Mouse (Mus musculus): ENCODE results near the gene Kcnn3.

Gene Kcnn3

GRCm38 (mm10) chr3:89569058-89569457, 49.1 kb downstream of the Kcnn3 start:
- DNase-seq, result no peak

DNA sequence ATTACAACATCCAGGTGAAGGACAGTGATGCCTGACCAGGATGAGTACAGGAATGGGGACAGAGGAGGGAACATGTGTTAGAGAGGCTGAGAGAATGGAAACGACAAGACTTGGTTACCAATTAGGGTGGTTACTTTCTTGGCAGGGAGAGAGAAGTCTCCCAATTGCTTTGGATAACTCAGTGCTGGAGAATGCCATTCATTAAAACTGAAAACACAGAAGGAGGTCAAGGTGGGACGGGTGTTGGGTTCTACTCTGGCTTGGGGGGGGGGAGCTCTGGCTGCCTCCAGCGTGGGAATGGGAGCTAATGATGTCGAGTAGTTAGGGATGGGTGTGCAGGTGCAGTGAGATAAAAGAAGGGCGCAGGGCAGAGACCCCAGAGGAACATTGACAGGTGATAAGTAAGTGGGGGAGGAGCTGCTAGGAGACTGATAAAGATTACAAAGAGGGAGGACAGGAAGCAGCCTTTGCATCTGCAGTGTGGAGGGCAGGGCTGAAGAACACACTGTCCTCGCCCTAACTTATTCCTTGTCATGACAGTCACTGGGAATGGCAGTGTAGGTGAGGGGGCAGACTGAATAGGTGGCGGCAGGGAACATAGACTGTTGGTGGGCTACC, 49.9 kb downstream of the Kcnn3 start:
- no peak for DNase-seq

- no peak for DNase-seq
Measured at GRCm38 (mm10) chr3:89570362-89570761, 50.4 kb downstream of the Kcnn3 start.

DNA sequence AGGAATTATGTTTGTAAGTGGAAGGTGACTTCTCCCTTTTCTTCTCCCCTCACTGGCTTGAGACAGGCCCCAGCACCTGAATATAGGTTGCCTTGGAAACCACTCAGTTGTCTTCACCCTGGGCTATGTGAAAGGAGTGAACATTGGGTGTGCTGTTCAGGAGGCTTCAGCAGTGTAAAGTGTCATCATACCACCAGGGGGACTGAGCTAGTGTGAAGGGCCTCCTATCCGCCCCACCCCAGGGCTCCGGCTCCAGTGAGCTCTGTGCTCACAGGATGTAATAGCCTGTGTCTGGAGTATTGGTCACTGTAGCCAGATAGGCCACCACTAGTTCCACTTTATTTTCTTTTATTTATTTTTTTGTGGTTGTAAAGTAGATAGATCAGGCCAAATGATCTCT, 54.3 kb downstream of the Kcnn3 start:
- peak; percentile 32 to 37 for DNase-seq

- DNase-seq, result no peak
Measured at GRCm38 (mm10) chr3:89576381-89576780, 56.4 kb downstream of the Kcnn3 start.

- no peak for DNase-seq
Measured at GRCm38 (mm10) chr3:89577154-89577553, 57.2 kb downstream of the Kcnn3 start.

DNA sequence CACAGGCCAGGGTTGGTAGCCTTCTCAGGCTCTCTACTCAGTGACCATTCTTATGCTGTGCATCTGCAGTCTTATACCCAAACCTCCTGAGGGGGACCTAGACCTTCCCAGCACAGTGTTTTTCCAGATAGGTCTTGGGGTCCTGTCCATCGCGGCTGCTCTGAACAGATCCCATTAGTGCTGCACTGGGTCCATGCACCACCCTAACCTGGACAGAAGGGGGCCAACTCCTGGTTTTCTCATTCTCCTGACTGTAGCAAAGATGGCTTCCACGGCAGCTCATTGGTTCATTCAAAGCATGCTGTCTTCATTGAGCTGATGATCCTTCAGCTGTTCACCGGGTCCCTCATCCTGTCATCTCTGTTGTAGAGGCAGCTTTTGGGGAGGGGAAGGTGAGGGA, 58.1 kb downstream of the Kcnn3 start:
- DNase-seq, result no peak

GRCm38 (mm10) chr3:89578803-89579202, 58.8 kb downstream of the Kcnn3 start:
- no peak for DNase-seq

DNA sequence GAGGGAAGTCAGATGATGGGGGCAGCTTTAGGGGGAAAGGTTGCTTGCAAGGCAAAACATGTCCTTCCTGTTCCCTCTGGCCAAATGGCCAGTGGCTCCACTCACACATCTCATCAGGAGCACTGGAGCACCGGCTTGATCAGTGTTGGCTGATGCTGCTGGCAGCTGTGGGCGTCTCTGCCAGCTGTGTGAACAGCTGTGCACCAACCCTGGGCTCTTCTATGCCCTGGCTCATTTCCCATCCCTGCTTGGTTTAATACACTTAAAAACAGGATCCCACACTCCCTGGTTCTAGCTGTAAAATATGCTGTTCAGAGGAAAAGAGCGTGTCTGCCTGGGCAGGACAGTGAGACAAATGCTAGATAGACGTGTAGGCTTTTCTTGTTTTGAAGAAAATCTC, 64.3 kb downstream of the Kcnn3 start:
- DNase-seq, result no peak

- no peak for DNase-seq
Measured at GRCm38 (mm10) chr3:89588436-89588835, 68.5 kb downstream of the Kcnn3 start.

DNA sequence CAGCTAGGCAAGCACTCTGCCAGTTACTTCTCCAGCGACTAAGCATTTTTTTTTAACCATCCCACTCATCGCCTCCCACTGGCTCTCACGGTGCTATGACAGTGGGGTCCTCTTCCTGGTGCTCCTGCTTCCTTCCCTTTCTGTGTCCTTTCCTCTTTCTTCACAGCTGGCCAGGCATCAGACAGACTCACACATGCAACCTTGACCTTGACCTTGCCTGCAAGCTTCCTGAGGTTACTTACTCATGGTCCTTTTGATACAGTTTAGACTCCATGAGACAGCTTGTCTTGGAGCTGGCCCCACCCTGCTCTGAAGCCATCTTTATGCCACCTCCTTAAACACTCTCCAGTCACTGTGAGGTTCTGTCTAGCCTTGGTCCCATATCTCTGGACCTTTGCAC, 69.4 kb downstream of the Kcnn3 start:
- DNase-seq, result no peak

GRCm38 (mm10) chr3:89590386-89590785, 70.4 kb downstream of the Kcnn3 start:
- no peak for DNase-seq

GRCm38 (mm10) chr3:89591461-89591860, 71.5 kb downstream of the Kcnn3 start:
- DNase-seq, result peak; percentile 70 to 77

DNA sequence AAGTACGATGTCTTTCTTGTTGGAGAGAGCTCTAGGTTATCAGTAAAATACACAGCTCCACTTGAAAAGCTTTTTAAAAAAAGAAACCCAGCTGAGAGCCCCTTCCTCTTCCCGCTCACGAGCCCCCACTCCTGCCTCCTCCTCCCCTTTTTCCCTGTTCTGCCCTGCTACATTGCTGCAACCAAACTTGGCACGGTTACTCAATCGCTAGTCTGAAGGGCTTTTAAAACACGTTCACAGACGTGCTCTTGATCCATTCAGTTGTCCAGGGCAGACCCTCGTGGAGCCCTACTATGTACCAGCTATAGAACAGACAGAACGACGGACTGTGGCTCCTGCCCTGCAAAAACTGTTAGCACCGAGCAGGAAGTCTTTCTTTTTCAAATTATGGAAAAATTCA, 72.8 kb downstream of the Kcnn3 start:
- DNase-seq, result no peak

GRCm38 (mm10) chr3:89593524-89593923, 73.6 kb downstream of the Kcnn3 start:
- no peak for DNase-seq

GRCm38 (mm10) chr3:89598361-89598760, 78.4 kb downstream of the Kcnn3 start:
- DNase-seq, result no peak

DNA sequence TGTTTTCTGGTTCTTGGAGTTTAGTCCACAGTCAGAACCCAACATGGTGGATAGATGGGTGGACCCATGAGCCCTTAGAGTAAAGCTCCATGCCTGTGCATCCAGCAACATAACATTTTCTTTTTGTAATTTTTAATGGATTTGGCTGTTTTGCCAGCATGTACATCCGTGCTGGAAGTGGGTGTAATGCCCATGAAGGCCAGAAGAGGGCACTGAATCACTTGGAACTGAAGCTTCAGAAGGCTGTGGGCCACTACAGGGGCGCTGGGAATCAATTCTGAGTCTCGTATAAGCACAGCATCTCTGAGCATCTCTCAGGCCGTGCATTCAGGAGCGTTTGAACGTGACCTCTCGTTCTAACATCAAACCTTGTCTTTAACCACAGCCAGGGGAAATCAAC, 79.0 kb downstream of the Kcnn3 start:
- no peak for DNase-seq

GRCm38 (mm10) chr3:89601060-89601459, 81.1 kb downstream of the Kcnn3 start:
- no peak for DNase-seq

- DNase-seq, result peak; percentile 33 to 62
Measured at GRCm38 (mm10) chr3:89603300-89603699, 83.3 kb downstream of the Kcnn3 start.

DNA sequence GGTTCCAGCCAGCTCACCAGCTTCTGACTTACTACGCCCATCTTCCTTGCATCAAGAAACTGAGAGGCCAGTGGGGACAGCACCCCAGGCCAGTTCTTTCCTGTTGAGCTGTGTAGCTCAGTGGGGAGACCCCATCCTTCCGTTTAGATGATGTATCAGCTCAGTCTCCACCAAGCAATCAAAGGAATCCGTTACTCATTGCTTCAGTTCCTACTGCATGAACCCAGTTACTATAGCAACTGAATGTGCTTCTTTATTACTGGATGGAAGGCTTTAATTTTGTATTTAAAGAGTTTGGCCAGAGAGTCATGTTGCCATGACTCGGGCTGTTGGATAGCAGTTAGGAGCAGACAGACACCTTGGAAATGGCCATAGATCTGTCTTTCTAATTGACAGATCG, 85.3 kb downstream of the Kcnn3 start:
- no peak for DNase-seq

- no peak for DNase-seq
Measured at GRCm38 (mm10) chr3:89607327-89607726, 87.4 kb downstream of the Kcnn3 start.

GRCm38 (mm10) chr3:89612048-89612447, 92.1 kb downstream of the Kcnn3 start:
- no peak for DNase-seq

DNA sequence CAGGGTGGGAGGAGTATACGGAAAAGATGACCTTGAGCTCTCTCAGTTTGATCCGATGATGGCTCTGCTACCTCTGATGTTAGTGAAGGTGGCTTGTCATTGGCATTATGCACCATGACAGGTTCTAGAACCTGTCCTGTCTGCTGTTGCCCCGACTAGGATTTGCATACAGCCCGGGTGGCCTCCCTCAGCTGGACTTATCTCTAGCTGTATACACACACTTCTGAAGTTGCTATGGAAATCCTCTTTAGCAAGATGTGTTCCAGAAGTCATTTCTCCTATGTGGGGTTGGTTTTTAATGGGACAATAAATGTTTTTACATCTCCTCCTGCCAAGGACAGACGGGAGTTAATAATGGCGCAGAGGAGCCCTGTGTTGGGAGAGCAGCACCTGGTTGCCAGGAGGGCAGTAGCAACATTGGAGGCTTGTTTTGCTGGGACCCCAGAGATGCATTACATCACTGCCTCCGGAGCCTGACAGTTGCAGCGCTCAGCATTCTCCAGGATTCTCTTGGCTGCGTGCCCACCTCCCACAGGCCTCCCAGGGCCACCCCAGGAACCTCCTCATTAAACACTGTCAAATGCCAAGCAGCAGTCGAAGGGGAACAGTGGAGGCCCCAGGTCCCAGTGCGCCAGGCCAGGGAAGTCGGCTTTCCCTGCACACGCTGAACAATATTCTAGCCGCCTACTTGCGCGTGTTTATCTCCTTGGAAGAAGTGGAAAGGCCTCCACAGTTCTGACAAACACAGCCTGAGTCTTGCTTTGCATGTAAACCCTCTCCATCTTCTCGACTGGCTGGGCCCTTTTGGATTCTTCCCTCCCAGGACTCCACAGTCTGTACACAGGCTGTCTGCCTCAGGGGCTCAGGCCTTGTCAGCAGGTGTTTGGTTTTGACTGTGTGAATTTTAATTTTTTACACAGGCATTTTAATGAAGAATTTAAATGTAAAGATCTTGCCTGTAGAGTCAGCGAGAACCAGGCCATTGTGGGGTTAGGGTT, 93.9 kb downstream of the Kcnn3 start:
- DNase-seq, result peak; percentile 74 to 82

DNA sequence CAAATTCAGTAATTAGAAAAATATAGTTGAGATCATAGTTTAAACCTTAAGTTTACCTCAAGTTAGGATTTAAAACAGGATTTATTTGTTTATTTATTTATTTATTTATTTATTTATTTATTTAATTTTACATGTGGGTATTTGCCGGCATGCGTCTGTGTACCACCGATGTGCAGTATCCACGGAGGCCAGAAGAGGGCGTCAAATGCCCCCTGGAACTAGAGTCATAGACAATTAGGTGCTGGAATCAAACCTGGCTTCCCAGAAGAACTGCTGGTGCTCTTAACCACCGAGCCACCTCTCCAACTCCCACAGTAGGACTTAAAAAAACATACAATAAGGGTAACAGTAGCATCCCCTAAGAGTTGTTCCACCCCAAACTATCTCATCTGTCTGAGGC, 96.9 kb downstream of the Kcnn3 start:
- peak in 1 of 2 experiments; percentile 42 for DNase-seq
